Mouse (Mus musculus) forebrain, embryonic 11.5 days (tissue): ENCODE measurements at regions not wholly inside any gene's neighbourhood (a gene's known extent, or its start where the extent isn't known, plus 50 kb on each side); places are given as distances from the start of the nearest gene placed in this dataset.
A peak's percentile ranks its signal among the peaks of the same experiment; 100 is the strongest.

Experiments
- ATAC-seq: fragments of 200-750 bp; cut with Nextera tagmentation; replicated peaks from 2 replicates; pipeline ENCODE4 v1.8.0; 2017; ENCODE audit warnings: moderate TSS enrichment; ENCODE audit not compliant: low FRiP score
- DNase-seq: peaks from one replicate; pipeline ENCODE4 v3.0.0-alpha.2; 2017; ENCODE audit warnings: low spot score
- H3K27ac ChIP-seq: fragments of 300-500 bp; sonication (generic); 2 replicates; pipeline ENCODE4 v1.5.1; 2014; ENCODE audit warnings: low read depth, low read length
- H3K27me3 ChIP-seq: fragments of 300-500 bp; sonication (generic); 2 replicates; pipeline ENCODE4 v1.6.1; 2014; ENCODE audit warnings: mild to moderate bottlenecking, low read length, mixed read lengths; ENCODE audit not compliant: control insufficient read depth, insufficient read depth
- H3K36me3 ChIP-seq: fragments of 300-500 bp; sonication (generic); 2 replicates; pipeline ENCODE4 v1.6.1; 2014; ENCODE audit warnings: mild to moderate bottlenecking, low read length, moderate library complexity, mixed read lengths; ENCODE audit not compliant: control insufficient read depth, insufficient read depth
- H3K4me1 ChIP-seq: fragments of 300-500 bp; sonication (generic); replicated peaks from 2 replicates; pipeline ENCODE4 v1.6.1; 2014; ENCODE audit warnings: low read length, mixed read lengths; ENCODE audit not compliant: control insufficient read depth, insufficient read depth
- H3K4me2 ChIP-seq: fragments of 300-500 bp; sonication (generic); 2 replicates; pipeline ENCODE4 v1.6.1; 2014; ENCODE audit warnings: low read depth, mild to moderate bottlenecking, low read length, moderate library complexity, mixed read lengths; ENCODE audit not compliant: severe bottlenecking
- H3K4me3 ChIP-seq: fragments of 300-500 bp; sonication (generic); 2 replicates; pipeline ENCODE4 v1.5.1; 2014; ENCODE audit warnings: low read depth, low read length
- H3K9ac ChIP-seq: fragments of 300-500 bp; sonication (generic); 2 replicates; pipeline ENCODE4 v1.6.1; 2014; ENCODE audit warnings: low read length
- H3K9me3 ChIP-seq: fragments of 300-500 bp; sonication (generic); 2 replicates; pipeline ENCODE4 v1.6.1; 2016; ENCODE audit warnings: low read length, mixed read lengths; ENCODE audit not compliant: control insufficient read depth
- WGBS: fragments of 180-500 bp; shearing (Covaris S2); extraction: QIAGEN DNeasy Blood & Tissue Kit; methylation state at CpG from one replicate; pipeline ENCODE4 v1.1.7; 2014; 5-methylcytosine and 5-hydroxymethylcytosine counted together

DNA sequence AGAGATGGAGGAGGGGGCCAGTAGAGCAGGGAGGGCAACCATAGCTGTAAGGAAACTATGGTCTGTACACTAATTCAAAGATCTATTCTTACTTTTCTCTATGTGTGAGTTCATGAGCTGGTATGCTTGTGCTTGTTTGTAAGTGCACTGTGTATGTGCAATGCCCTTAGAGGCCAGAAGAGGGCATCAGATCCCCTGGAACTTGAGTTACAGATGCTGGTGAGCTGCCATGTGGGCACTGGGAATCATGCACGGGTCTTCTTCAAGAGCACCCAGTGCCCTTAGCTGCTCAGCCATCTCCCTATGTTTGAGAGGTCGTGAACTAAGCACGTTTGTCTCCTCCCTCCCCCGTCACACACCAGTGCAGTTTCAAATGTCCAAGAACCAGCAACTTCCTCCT, 68.9 kb downstream of the Tbx3 start:
- Histone ChIP-seq H3K27ac (no peak overlapping the region), H3K9me3 (no peaks in the 10 kb centered on the region), H3K27me3 (no peaks in the 10 kb centered on the region), H3K4me3 (no peak overlapping the region), H3K4me1 (no peaks in the 10 kb centered on the region), H3K36me3 (no peaks in the 10 kb centered on the region), H3K4me2 (no peak overlapping the region), H3K9ac (no peak overlapping the region)
- no peak for DNase-seq
- 70% methylated on average over 4 of the region's 4 CpGs for WGBS
- ATAC-seq: no peak

- Histone ChIP-seq H3K4me2 (no peak overlapping the region), H3K27ac (no peak overlapping the region), H3K27me3 (no peaks in the 10 kb centered on the region), H3K9me3 (no peaks in the 10 kb centered on the region), H3K9ac (no peak overlapping the region), H3K4me3 (no peak overlapping the region), H3K4me1 (no peaks in the 10 kb centered on the region), H3K36me3 (no peaks in the 10 kb centered on the region)
- ATAC-seq (no peak), DNase-seq (peak; percentile 86)
- 6% methylated on average over 6 of the region's 6 CpGs for WGBS
Observed at GRCm38 (mm10) chr5:119741116-119741515, 70.6 kb downstream of the Tbx3 start.

DNA sequence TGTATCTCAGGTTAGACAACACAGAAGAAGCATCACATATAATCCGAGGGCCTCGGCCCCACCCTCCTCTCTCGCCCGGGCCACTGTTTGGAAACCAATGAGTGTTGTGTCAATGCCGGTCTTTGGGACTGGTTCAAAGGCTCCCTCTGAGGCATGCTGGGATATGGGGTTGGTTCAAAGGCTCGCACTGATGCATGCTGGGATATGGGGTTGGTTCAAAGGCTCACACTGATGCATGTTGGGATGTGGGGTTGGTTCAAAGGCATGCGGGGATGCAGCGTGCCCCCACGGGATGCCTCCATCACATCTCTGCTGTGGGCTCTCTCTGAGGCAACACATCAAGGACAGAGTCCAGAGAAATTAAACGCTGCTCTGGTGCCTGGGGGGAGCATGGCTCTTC, 73.3 kb downstream of the Tbx3 start:
- no peaks in the 10 kb centered on the region for H3K36me3 ChIP-seq
- H3K27ac ChIP-seq: no peak overlapping the region
- ATAC-seq (no peak), DNase-seq (no peak)
- H3K4me2 ChIP-seq: no peak overlapping the region
- no peak overlapping the region for H3K9ac ChIP-seq
- WGBS: 84% methylated on average over 10 of the region's 10 CpGs
- H3K9me3 ChIP-seq: no peaks in the 10 kb centered on the region
- H3K4me1 ChIP-seq: peaks cover 4% of the 10 kb centered on the region; the same call in 1 of the 2 replicates
- H3K4me3 ChIP-seq: no peak overlapping the region
- peaks cover 11% of the 10 kb centered on the region for H3K27me3 ChIP-seq

- ATAC-seq: no peak
- Histone ChIP-seq H3K27ac (no peak overlapping the region), H3K4me2 (no peak overlapping the region), H3K36me3 (no peaks in the 10 kb centered on the region), H3K9me3 (no peaks in the 10 kb centered on the region), H3K4me1 (peaks cover 7% of the 10 kb centered on the region; the same call in 1 of the 2 replicates), H3K9ac (no peak overlapping the region), H3K27me3 (peaks cover 23% of the 10 kb centered on the region), H3K4me3 (no peak overlapping the region)
- 70% methylated on average over 10 of the region's 10 CpGs for WGBS
- DNase-seq: no peak
Observed at GRCm38 (mm10) chr5:119747038-119747437, 76.6 kb downstream of the Tbx3 start.

DNA sequence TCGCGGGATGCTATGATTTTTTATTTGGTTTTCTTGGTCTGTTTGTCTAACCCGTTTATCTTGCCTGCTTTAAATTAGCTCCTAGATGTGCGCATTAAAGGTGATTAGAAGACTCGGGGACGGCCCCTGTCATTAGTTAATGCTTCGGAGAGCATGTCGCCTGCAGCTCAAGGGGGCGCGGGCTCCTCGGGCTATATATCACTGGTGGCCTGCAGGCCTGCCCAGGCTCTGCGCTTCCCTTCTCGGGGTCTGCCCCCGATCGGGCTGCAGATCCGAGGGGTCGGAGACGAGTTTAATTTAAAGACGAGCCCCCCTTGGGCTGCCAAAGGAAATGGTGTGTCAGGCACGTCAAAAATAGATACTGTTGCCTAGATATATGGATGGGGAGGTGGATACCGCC, 78.2 kb downstream of the Tbx3 start:
- H3K4me1 ChIP-seq: peaks cover 7% of the 10 kb centered on the region; the same call in 1 of the 2 replicates
- no peaks in the 10 kb centered on the region for H3K36me3 ChIP-seq
- peaks cover 23% of the 10 kb centered on the region for H3K27me3 ChIP-seq
- WGBS: 0% methylated on average over 21 of the region's 21 CpGs
- H3K27ac ChIP-seq: no peak overlapping the region
- no peaks in the 10 kb centered on the region for H3K9me3 ChIP-seq
- H3K4me2 ChIP-seq: peak overlapping the region; percentile 37; the same call in 1 of the 2 replicates
- ATAC-seq (no peak), DNase-seq (no peak)
- H3K4me3 ChIP-seq: peak overlapping the region; percentile 15; the same call in 1 of the 2 replicates
- no peak overlapping the region for H3K9ac ChIP-seq

DNA sequence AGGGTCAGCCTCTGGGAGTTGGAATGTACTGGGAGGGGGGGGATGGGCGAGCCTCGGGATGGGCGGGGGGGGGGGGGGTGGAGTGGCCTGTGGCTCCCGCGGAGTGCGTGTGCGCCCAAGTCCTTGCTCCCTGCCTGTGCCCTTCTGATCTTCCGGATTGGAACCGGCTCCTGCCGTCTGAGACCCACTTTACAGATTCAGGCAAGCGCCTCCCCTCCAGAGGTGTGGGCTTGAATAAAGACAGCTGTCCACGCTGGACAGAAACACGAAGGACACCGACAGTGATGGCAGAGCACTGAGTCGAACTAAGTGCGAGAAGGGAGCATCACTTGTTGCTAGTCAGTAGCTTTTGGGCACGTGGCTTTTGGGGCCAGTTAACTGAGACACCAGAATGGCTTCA, 78.7 kb downstream of the Tbx3 start:
- H3K27ac ChIP-seq: no peak overlapping the region
- no peak for ATAC-seq
- peaks cover 23% of the 10 kb centered on the region for H3K27me3 ChIP-seq
- peaks cover 7% of the 10 kb centered on the region; the same call in 1 of the 2 replicates for H3K4me1 ChIP-seq
- H3K9me3 ChIP-seq: no peaks in the 10 kb centered on the region
- WGBS: 7% methylated on average over 14 of the region's 17 CpGs
- H3K9ac ChIP-seq: no peak overlapping the region
- DNase-seq: no peak
- H3K4me3 ChIP-seq: no peak overlapping the region; the same call in 1 of the 2 replicates
- no peak overlapping the region for H3K4me2 ChIP-seq
- no peaks in the 10 kb centered on the region for H3K36me3 ChIP-seq

GRCm38 (mm10) chr5:119755782-119756181, 76.7 kb upstream of the Tbx5 start:
- H3K9ac ChIP-seq: no peak overlapping the region
- no peaks in the 10 kb centered on the region for H3K27me3 ChIP-seq
- no peaks in the 10 kb centered on the region for H3K36me3 ChIP-seq
- ATAC-seq (no peak), DNase-seq (no peak)
- H3K4me3 ChIP-seq: no peak overlapping the region
- no peaks in the 10 kb centered on the region for H3K4me1 ChIP-seq
- H3K9me3 ChIP-seq: no peaks in the 10 kb centered on the region
- WGBS: 69% methylated on average over 9 of the region's 9 CpGs
- H3K4me2 ChIP-seq: no peak overlapping the region
- H3K27ac ChIP-seq: no peak overlapping the region

DNA sequence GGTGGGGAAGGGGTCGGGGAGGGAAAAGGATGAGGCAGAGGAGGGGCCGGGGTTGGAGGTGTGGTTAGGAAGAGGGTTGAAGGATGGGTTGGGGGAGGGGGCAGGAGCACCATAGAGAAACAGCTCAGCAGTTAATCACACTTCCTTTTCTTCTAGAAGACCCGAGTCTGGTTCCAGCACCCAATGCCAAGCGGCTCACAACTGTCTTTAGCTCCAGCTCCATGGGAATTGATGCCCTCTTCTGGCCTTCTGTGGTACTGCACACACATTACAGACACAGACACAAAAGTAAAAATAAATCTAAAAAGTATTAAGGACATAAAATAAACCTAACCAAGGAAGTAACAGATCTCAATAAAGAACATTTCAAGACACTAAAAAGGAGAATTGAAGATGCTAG, 73.6 kb upstream of the Tbx5 start:
- 75% methylated on average over 4 of the region's 4 CpGs for WGBS
- no peak for DNase-seq
- H3K27me3 ChIP-seq: no peaks in the 10 kb centered on the region

GRCm38 (mm10) chr5:119762102-119762501, 70.4 kb upstream of the Tbx5 start:
- Histone ChIP-seq H3K4me3 (no peak overlapping the region), H3K4me1 (no peaks in the 10 kb centered on the region), H3K27ac (no peak overlapping the region), H3K9ac (no peak overlapping the region), H3K9me3 (no peaks in the 10 kb centered on the region), H3K36me3 (no peaks in the 10 kb centered on the region), H3K4me2 (no peak overlapping the region), H3K27me3 (no peaks in the 10 kb centered on the region)
- no peak for ATAC-seq
- DNase-seq: no peak
- WGBS: 81% methylated on average over 4 of the region's 4 CpGs

More for the DNA sequence above, 73.6 kb upstream of the Tbx5 start:
- H3K27ac ChIP-seq: no peak overlapping the region
- H3K36me3 ChIP-seq: no peaks in the 10 kb centered on the region
- no peak overlapping the region for H3K4me2 ChIP-seq
- H3K4me3 ChIP-seq: no peak overlapping the region
- H3K9ac ChIP-seq: no peak overlapping the region
- no peaks in the 10 kb centered on the region for H3K4me1 ChIP-seq
- H3K9me3 ChIP-seq: no peaks in the 10 kb centered on the region
- no peak for ATAC-seq
